Mouse (Mus musculus) liver, embryonic 14.5 days (tissue): ENCODE measurements around the gene Fam129a.

Source experiments
- CTCF ChIP-seq: IDR thresholded peaks from 2 replicates; pipeline ENCODE4 v1.5.1; 2016; ENCODE audit warnings: antibody characterized with exemption, low read depth, control low read depth
- EP300 ChIP-seq: IDR thresholded peaks from 2 replicates; pipeline ENCODE4 v1.6.1; 2016; ENCODE audit warnings: antibody characterized with exemption, low read depth

DNA sequence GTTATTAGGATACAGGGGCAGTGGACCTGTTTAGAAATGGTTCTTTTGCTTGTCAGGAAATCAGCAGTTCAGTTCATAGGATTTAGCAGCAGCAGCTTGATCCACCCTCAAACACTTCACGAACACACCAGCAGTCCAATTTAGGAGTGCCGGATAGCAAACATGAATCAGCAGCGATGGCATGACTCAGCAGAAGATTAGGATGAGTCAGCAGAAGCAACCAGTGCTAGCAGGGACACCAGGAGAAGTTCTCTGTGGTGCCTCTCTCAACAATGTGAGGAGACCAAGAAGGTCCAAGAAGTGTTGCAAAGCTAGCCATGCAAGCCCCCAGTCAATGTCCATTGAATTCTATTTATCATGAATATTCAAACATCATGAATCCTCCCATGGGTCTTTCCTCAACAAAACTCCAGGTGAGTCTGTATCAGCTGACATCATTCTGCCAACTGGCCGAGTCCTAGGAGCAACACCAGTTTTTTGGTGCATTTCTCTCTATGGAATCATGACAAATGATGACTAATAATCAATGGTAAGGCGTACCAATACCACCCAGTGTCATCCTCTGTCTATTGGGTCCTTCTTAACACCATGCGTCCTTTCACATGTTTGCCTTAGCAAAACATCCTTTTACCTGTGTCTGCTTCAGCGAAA, 45.7 kb downstream of the Fam129a start:
- peak; percentile 68 for TF ChIP-seq EP300
- TF ChIP-seq CTCF, result peak; percentile 15; the same call in 1 of the 2 replicates
